Mouse (Mus musculus) liver, adult 2 months (tissue): Measurements from ENCODE around the gene Acacb. TPM values are rescaled to one million over a fixed set of nuclear protein-coding genes. Genes with fewer than 3 reads are reported as not detected.

ENCODE experiments used
- DNase-seq: peaks from one replicate; pipeline ENCODE4 v3.0.0-alpha.2; 2011; ENCODE audit warnings: low read depth, low spot score; ENCODE audit errors: extremely low read depth
- H3K27ac ChIP-seq: fragments of 200-500 bp; replicated peaks from 2 replicates; pipeline ENCODE4 v1.5.1; 2012; ENCODE audit warnings: low read depth, mild to moderate bottlenecking, control low read depth, inconsistent platforms, low read length; ENCODE audit not compliant: insufficient read depth
- H3K27me3 ChIP-seq: fragments of 200-500 bp; 2 replicates; pipeline ENCODE4 v1.6.1; 2012; ENCODE audit warnings: mild to moderate bottlenecking, moderate library complexity, low read length, inconsistent platforms; ENCODE audit not compliant: control insufficient read depth, insufficient read depth
- H3K36me3 ChIP-seq: fragments of 200-500 bp; 2 replicates; pipeline ENCODE4 v1.6.1; 2012; ENCODE audit warnings: low read length, inconsistent platforms; ENCODE audit not compliant: control insufficient read depth, insufficient read depth
- H3K4me1 ChIP-seq: fragments of 200-500 bp; 2 replicates; pipeline ENCODE4 v1.6.1; 2011; ENCODE audit warnings: low read length; ENCODE audit not compliant: control insufficient read depth, insufficient read depth
- H3K4me3 ChIP-seq: fragments of 200-500 bp; 2 replicates; pipeline ENCODE4 v1.5.1; 2011; ENCODE audit warnings: low read depth, mild to moderate bottlenecking, control low read depth, low read length, moderate library complexity; ENCODE audit not compliant: insufficient read depth
- H3K79me2 ChIP-seq: fragments of 200-500 bp; 2 replicates; pipeline ENCODE4 v1.6.1; 2012; ENCODE audit warnings: inconsistent platforms, mild to moderate bottlenecking, low read length, moderate library complexity; ENCODE audit not compliant: control insufficient read depth, insufficient read depth
- H3K9ac ChIP-seq: fragments of 200-500 bp; 2 replicates; pipeline ENCODE4 v1.6.1; 2012; ENCODE audit warnings: low read depth, mild to moderate bottlenecking, control low read depth, inconsistent platforms, low read length
- CTCF ChIP-seq: fragments of 200-500 bp; IDR thresholded peaks from 2 replicates; pipeline ENCODE4 v1.5.1; 2011; ENCODE audit warnings: low read depth, low read length, control low read depth
- POLR2A ChIP-seq: fragments of 200-500 bp; IDR thresholded peaks from 2 replicates; pipeline ENCODE4 v1.6.1; 2011; ENCODE audit warnings: low read length, control low read depth; ENCODE audit not compliant: insufficient read depth; ENCODE audit errors: extremely low read depth
- WGBS: fragments of 180-500 bp; shearing (Covaris S2); methylation state at CpG from one replicate; pipeline ENCODE4 v1.1.7; 2018; 5-methylcytosine and 5-hydroxymethylcytosine counted together
- polyA plus RNA-seq: library from polyadenylated mRNA; depleted of rRNA; stranded (reverse); fragments of >200 nt; gene quantifications from 2 replicates; pipeline ENCODE4 v1.2.3, GENCODE M21; 2012
- total RNA-seq: library from RNA; depleted of rRNA; stranded (reverse); fragments of >200 nt; gene quantifications from 2 replicates; pipeline ENCODE4 v1.2.3, GENCODE M21; 2014

Gene Acacb
- total and polyA plus RNA-seq, 2 experiments = 39.4 to 45.8 TPM

GRCm38 (mm10) chr5:114259495-114259894, 113.2 kb downstream of the Acacb start:
- H3K27me3 ChIP-seq = no peaks in the 10 kb centered on the region
- H3K27ac ChIP-seq = no peak overlapping the region
- H3K4me3 ChIP-seq = no peak overlapping the region
- H3K79me2 ChIP-seq = no peaks in the 10 kb centered on the region
- 80% methylated on average over 10 of the region's 10 CpGs for WGBS
- no peak overlapping the region for H3K9ac ChIP-seq
- no peaks in the 10 kb centered on the region for H3K4me1 ChIP-seq
- TF ChIP-seq CTCF (no peak), POLR2A (no peak)
- no peak for DNase-seq
- H3K36me3 ChIP-seq = no peaks in the 10 kb centered on the region

DNA sequence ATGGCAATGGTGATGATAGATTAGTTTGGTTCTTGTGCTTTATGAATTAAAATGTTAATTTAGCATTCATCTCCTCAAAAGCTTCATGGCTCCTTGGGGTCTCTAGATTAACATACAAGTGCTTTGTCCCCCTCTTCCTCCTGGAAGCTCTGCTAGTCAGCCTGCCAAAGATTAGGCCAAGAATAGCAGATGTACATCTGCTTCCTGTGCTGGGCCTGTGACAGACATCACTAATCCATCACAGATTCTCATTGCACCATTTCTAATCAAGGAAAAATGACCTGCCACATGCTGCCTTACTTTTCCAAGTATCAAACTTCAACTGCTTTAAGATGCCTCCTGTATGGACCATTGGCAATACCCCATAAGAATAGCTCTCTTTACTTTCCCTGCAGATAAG, 115.2 kb downstream of the Acacb start:
- Histone ChIP-seq H3K27me3 (no peaks in the 10 kb centered on the region), H3K79me2 (no peaks in the 10 kb centered on the region)
- TF ChIP-seq CTCF = no peak
- TF ChIP-seq POLR2A = no peak

GRCm38 (mm10) chr5:114264030-114264459, 117.7 kb downstream of the Acacb start:
- no peak for DNase-seq
- no peak overlapping the region for H3K9ac ChIP-seq
- no peaks in the 10 kb centered on the region for H3K79me2 ChIP-seq
- H3K4me3 ChIP-seq = no peak overlapping the region
- no peaks in the 10 kb centered on the region for H3K36me3 ChIP-seq
- no peaks in the 10 kb centered on the region for H3K27me3 ChIP-seq
- no peaks in the 10 kb centered on the region for H3K4me1 ChIP-seq
- H3K27ac ChIP-seq = no peak overlapping the region
- TF ChIP-seq POLR2A = no peak
- no peak for TF ChIP-seq CTCF
- WGBS = 75% methylated on average over 8 of the region's 8 CpGs

More for the DNA sequence above, 115.2 kb downstream of the Acacb start:
- no peak for DNase-seq
- H3K4me1 ChIP-seq = no peaks in the 10 kb centered on the region
- no peak overlapping the region for H3K9ac ChIP-seq
- no peak overlapping the region for H3K27ac ChIP-seq
- no peaks in the 10 kb centered on the region for H3K36me3 ChIP-seq
- H3K4me3 ChIP-seq = no peak overlapping the region

- no peak overlapping the region for H3K9ac ChIP-seq
- H3K36me3 ChIP-seq = no peaks in the 10 kb centered on the region
- H3K79me2 ChIP-seq = no peaks in the 10 kb centered on the region
- WGBS = 85% methylated on average over 8 of the region's 8 CpGs
- no peak overlapping the region for H3K4me3 ChIP-seq
- H3K27me3 ChIP-seq = 0 out of 2 replicates have a peak, but pooled peaks cover 3% of the 10 kb centered on the region
- H3K27ac ChIP-seq = no peak overlapping the region
- TF ChIP-seq POLR2A (no peak), CTCF (no peak)
- no peaks in the 10 kb centered on the region for H3K4me1 ChIP-seq
- no peak for DNase-seq
Observed at GRCm38 (mm10) chr5:114264791-114265190, 118.5 kb downstream of the Acacb start.

DNA sequence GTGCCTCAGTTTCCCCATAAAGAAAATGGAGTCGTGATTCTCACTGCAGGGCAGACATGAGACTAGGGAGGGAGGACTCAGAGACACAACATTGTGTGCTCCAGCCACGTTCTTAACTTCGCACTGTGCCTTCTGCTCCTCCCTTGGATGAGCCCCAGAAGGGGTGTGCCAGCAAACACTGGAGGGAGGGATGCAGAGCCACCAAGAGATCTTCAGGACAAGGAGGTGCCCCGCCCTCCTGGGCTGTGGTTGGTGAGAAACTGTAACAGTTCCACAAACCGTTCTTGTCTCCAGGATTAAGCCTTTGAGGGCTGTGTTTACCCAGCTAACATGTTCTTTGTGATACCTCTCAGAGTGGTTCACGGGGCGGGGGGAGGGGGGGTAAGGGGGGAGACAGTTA, 122.3 kb downstream of the Acacb start:
- Histone ChIP-seq H3K36me3 (no peaks in the 10 kb centered on the region), H3K79me2 (no peaks in the 10 kb centered on the region), H3K27ac (no peak overlapping the region), H3K9ac (no peak overlapping the region), H3K4me3 (no peak overlapping the region), H3K4me1 (no peaks in the 10 kb centered on the region), H3K27me3 (peaks cover 15% of the 10 kb centered on the region; the same call in 1 of the 2 replicates)
- no peak for TF ChIP-seq POLR2A
- no peak for TF ChIP-seq CTCF
- WGBS = 22% methylated on average over 7 of the region's 7 CpGs
- DNase-seq = no peak

DNA sequence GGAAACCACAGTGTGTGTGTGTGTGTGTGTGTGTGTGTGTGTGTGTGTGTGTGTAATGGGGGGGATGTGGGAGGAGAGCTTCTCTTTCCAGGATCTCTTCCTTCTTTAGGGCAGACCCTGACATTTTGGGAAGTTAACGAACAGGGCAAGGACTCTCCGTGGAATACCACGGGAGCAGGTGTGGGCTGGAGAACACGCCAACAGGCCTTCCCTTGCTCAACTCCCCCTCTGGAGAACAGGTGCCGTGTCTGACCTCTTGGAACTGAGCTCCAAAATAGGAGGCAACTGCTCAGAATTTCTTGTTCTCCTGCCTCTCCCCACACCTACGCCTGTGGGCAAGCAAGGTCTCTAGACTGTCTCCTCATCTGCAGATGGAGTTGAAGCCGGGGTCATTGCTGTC, 123.2 kb downstream of the Acacb start:
- 65% methylated on average over 7 of the region's 7 CpGs for WGBS
- H3K9ac ChIP-seq = no peak overlapping the region
- no peak overlapping the region for H3K4me3 ChIP-seq
- peaks cover 22% of the 10 kb centered on the region for H3K27me3 ChIP-seq
- TF ChIP-seq CTCF = no peak
- no peak for TF ChIP-seq POLR2A
- H3K36me3 ChIP-seq = no peaks in the 10 kb centered on the region
- no peaks in the 10 kb centered on the region for H3K4me1 ChIP-seq
- no peak for DNase-seq
- no peaks in the 10 kb centered on the region for H3K79me2 ChIP-seq
- no peak overlapping the region for H3K27ac ChIP-seq

GRCm38 (mm10) chr5:114269984-114270383, 123.6 kb downstream of the Acacb start:
- no peak for DNase-seq
- Histone ChIP-seq H3K27me3 (peaks cover 24% of the 10 kb centered on the region), H3K4me3 (no peak overlapping the region), H3K27ac (no peak overlapping the region), H3K4me1 (no peaks in the 10 kb centered on the region), H3K9ac (no peak overlapping the region), H3K79me2 (no peaks in the 10 kb centered on the region), H3K36me3 (no peaks in the 10 kb centered on the region)
- WGBS = 33% methylated on average over 12 of the region's 12 CpGs
- no peak for TF ChIP-seq CTCF
- no peak for TF ChIP-seq POLR2A
